Mouse (Mus musculus) intestine, embryonic 16.5 days (tissue): Measurements from ENCODE around the gene Bglap2. TPM values are rescaled to one million over a fixed set of nuclear protein-coding genes. Genes with fewer than 3 reads are reported as not detected.
"Not testable (repeated sequence)": the region's sequence is repeated elsewhere in the genome, so short reads cannot be mapped to it uniquely, and the experiment has no call there.

Experiments
- ATAC-seq: fragments of 200-750 bp; cut with Nextera tagmentation; 2 replicates; pipeline ENCODE4 v1.8.0; 2017; ENCODE audit warnings: moderate TSS enrichment, moderate library complexity
- H3K27ac ChIP-seq: fragments of 300-500 bp; sonication (generic); 2 replicates; pipeline ENCODE4 v1.5.1; 2014; ENCODE audit warnings: mild to moderate bottlenecking, low read length
- H3K27me3 ChIP-seq: fragments of 300-500 bp; sonication (generic); replicated peaks from 2 replicates; pipeline ENCODE4 v1.6.1; 2014; ENCODE audit warnings: low read length, control low read depth, mixed read lengths; ENCODE audit not compliant: control insufficient read depth, insufficient read depth
- H3K36me3 ChIP-seq: fragments of 300-500 bp; sonication (generic); 2 replicates; pipeline ENCODE4 v1.6.1; 2014; ENCODE audit warnings: low read length, control low read depth; ENCODE audit not compliant: control insufficient read depth, insufficient read depth
- H3K4me1 ChIP-seq: fragments of 300-500 bp; sonication (generic); 2 replicates; pipeline ENCODE4 v1.6.1; 2014; ENCODE audit warnings: low read length, control low read depth, mixed read lengths; ENCODE audit not compliant: control insufficient read depth, insufficient read depth
- H3K4me2 ChIP-seq: fragments of 300-500 bp; sonication (generic); 2 replicates; pipeline ENCODE4 v1.6.1; 2014; ENCODE audit warnings: low read depth, low read length, control low read depth
- H3K4me3 ChIP-seq: fragments of 300-500 bp; sonication (generic); 2 replicates; pipeline ENCODE4 v1.5.1; 2014; ENCODE audit warnings: mild to moderate bottlenecking, low read length
- H3K9ac ChIP-seq: fragments of 300-500 bp; sonication (generic); 2 replicates; pipeline ENCODE4 v1.6.1; 2014; ENCODE audit warnings: low read depth, low read length
- H3K9me3 ChIP-seq: fragments of 300-500 bp; sonication (generic); 2 replicates; pipeline ENCODE4 v1.6.1; 2016; ENCODE audit warnings: low read length, control low read depth; ENCODE audit not compliant: control insufficient read depth
- WGBS: fragments of 180-500 bp; shearing (Covaris S2); extraction: QIAGEN DNeasy Blood & Tissue Kit; methylation state at CpG from one replicate; pipeline ENCODE4 v1.1.7; 2014; 5-methylcytosine and 5-hydroxymethylcytosine counted together
- polyA plus RNA-seq: library from polyadenylated mRNA; unstranded; fragments of >200 nt; fragmentation: Nextera tagmentation; extraction: Ambion mirVana; gene quantifications from 2 replicates; pipeline ENCODE4 v1.2.1, GENCODE M21; 2015

Gene Bglap2
- polyA plus RNA-seq, 1 experiment from 2014 or later, result not detected

- not testable (repeated sequence) for H3K27ac ChIP-seq, H3K9me3 ChIP-seq, H3K36me3 ChIP-seq, H3K27me3 ChIP-seq, H3K4me2 ChIP-seq, H3K9ac ChIP-seq, ATAC-seq, H3K4me1 ChIP-seq, H3K4me3 ChIP-seq
- 91% methylated on average over 9 of the region's 9 CpGs for WGBS
Observed at GRCm38 (mm10) chr3:88372643-88373042, 5.9 kb downstream of the Bglap2 start, which contains the start of gene Bglap3. Gene Bglap3, minus strand, starts transcription at chr3:88372743.

DNA sequence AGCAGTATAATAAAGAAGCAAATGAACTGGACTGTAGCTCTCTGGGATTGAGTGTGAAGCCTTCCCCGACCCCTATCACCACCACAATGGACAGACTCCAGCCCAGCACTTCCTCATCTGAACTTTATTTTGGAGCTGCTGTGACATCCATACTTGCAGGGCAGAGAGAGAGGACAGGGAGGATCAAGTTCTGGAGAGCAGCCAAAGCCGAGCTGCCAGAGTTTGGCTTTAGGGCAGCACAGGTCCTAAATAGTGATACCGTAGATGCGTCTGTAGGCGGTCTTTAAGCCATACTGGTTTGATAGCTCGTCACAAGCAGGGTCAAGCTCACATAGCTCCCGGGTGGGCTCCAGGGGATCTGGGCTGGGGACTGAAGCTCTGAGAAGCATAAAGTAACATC is 10.0 kb downstream of the Bglap2 start:
- not testable (repeated sequence) for ATAC-seq, H3K9ac ChIP-seq, H3K4me3 ChIP-seq, H3K36me3 ChIP-seq, H3K9me3 ChIP-seq, H3K27ac ChIP-seq, H3K4me2 ChIP-seq
- Histone ChIP-seq H3K27me3 (peaks cover 10% of the 10 kb centered on the region), H3K4me1 (peaks cover 14% of the 10 kb centered on the region)
- 89% methylated on average over 7 of the region's 7 CpGs for WGBS

DNA sequence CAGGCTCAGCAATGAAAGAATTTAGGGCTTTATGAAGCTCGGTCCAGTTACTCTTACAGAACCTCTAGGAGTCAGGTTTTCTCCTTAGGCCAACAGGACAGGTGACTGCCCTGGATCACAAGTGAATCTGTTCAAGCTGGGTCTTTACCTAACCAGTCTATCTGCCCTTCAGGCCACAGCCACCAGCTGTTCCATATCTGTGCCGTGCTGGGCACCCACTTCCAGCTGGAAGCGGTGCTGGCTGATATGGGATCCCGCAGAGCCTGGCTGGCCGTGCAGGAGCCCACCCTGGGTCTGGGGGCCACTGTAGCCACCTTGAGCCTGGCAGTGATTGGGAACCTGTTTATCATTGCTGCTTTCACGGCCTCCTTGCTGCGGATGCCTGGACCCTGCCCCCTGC is 11.0 kb downstream of the Bglap2 start:
- not testable (repeated sequence) for H3K9me3 ChIP-seq, H3K4me2 ChIP-seq, ATAC-seq, H3K36me3 ChIP-seq, H3K4me3 ChIP-seq, H3K27ac ChIP-seq, H3K9ac ChIP-seq
- H3K27me3 ChIP-seq, result peaks cover 10% of the 10 kb centered on the region
- WGBS, result 52% methylated on average over 3 of the region's 7 CpGs
- peaks cover 14% of the 10 kb centered on the region for H3K4me1 ChIP-seq

DNA sequence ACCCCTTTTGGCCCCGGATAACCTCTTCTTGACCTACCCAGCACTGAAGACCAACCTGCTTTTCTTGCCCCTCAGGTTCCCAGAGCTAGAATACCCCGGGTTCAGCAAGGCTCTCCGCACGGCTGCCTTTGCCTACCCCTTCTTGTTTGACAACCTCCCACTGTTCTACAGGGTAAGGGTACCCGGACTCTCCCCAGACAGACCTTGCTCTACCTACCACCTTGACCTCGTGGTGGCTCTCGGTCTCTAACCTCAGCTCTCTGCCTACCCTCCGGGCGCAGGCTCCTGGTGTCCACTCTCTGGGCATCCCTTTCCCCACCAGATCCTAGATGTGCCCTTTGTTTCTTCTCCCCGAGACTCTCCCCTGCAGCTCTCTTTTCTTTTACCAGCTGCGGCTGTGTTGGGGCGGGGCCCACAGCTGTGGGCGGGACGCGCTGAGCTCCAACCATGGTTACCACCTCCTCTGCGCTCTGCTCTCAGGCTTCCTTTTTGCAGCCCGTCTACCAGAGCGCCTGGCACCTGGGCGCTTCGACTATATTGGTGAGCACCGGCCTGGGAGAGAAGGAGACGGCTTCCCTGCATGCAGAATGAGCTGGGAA is 11.6 kb downstream of the Bglap2 start:
- not testable (repeated sequence) for H3K36me3 ChIP-seq, H3K9me3 ChIP-seq, H3K9ac ChIP-seq, H3K4me3 ChIP-seq, H3K27ac ChIP-seq
- peak; percentile 76 for ATAC-seq
- Histone ChIP-seq H3K4me2 (peak overlapping the region; percentile 30), H3K4me1 (peaks cover 14% of the 10 kb centered on the region), H3K27me3 (peaks cover 10% of the 10 kb centered on the region)
- 4% methylated on average over 19 of the region's 22 CpGs for WGBS

GRCm38 (mm10) chr3:88365705-88366361 is 12.7 kb downstream of the Bglap2 start:
- Histone ChIP-seq H3K27ac (no peak overlapping the region), H3K27me3 (peaks cover 10% of the 10 kb centered on the region), H3K4me1 (peaks cover 14% of the 10 kb centered on the region), H3K4me2 (no peak overlapping the region), H3K4me3 (no peak overlapping the region), H3K36me3 (peaks cover 13% of the 10 kb centered on the region), H3K9me3 (peaks cover 7% of the 10 kb centered on the region; the same call in 1 of the 2 replicates), H3K9ac (no peak overlapping the region)
- ATAC-seq, result no peak
- 42% methylated on average over 34 of the region's 34 CpGs for WGBS

DNA sequence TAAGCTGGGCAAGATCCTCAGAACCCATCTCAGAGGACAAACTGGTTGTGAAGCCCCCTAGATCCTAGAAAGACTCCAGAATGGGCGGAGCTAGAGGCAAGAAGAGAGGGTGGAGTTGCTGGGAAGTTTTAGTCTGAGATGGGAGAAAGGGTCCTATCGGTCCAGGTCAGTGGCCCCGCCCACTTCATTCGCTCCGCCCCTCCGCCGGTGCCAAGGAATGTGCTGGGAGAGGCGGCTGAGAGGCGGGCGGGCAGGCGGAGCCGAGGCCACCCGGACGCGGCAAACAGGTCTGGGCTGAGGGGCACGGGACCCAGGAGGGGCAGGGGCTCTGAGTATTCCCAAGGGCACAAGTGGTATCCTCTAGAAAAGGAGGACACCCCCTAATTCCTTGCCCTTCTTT is 14.2 kb downstream of the Bglap2 start, which contains the start of gene Paqr6:
Gene Paqr6 (plus strand): TSS at position 248 of the 400 bp plus-strand sequence.
- Histone ChIP-seq H3K4me1 (peaks cover 14% of the 10 kb centered on the region), H3K4me2 (peak within 1 kb of the TSS; percentile 47), H3K27ac (no peak within 1 kb of the TSS; the same call in 1 of the 2 replicates), H3K9me3 (no peaks in the 10 kb centered on the region), H3K4me3 (peak within 1 kb of the TSS; percentile 20), H3K9ac (peak within 1 kb of the TSS; percentile 48; the same call in 1 of the 2 replicates), H3K27me3 (peaks cover 10% of the 10 kb centered on the region), H3K36me3 (peaks cover 19% of the 10 kb centered on the region)
- peak; percentile 41 for ATAC-seq
- 6% methylated on average over 16 of the region's 16 CpGs for WGBS

GRCm38 (mm10) chr3:88363700-88364099 is 14.8 kb downstream of the Bglap2 start:
- ATAC-seq, result peak; percentile 71
- H3K36me3 ChIP-seq, result peaks cover 24% of the 10 kb centered on the region
- peaks cover 10% of the 10 kb centered on the region for H3K27me3 ChIP-seq
- H3K4me2 ChIP-seq, result no peak overlapping the region
- WGBS, result 60% methylated on average over 4 of the region's 4 CpGs
- H3K4me3 ChIP-seq, result no peak overlapping the region
- H3K9me3 ChIP-seq, result no peaks in the 10 kb centered on the region
- no peak overlapping the region for H3K9ac ChIP-seq
- H3K4me1 ChIP-seq, result peaks cover 14% of the 10 kb centered on the region
- H3K27ac ChIP-seq, result no peak overlapping the region; the same call in 1 of the 2 replicates

- Histone ChIP-seq H3K4me1 (peaks cover 14% of the 10 kb centered on the region), H3K9ac (no peak overlapping the region), H3K9me3 (no peaks in the 10 kb centered on the region), H3K27me3 (peaks cover 10% of the 10 kb centered on the region), H3K27ac (no peak overlapping the region), H3K36me3 (peaks cover 37% of the 10 kb centered on the region), H3K4me2 (no peak overlapping the region), H3K4me3 (no peak overlapping the region)
- 93% methylated on average over 2 of the region's 2 CpGs for WGBS
- no peak for ATAC-seq
Observed at GRCm38 (mm10) chr3:88361612-88362313, 16.7 kb downstream of the Bglap2 start.

- Histone ChIP-seq H3K27ac (no peak overlapping the region), H3K9me3 (no peaks in the 10 kb centered on the region), H3K4me3 (no peak overlapping the region), H3K36me3 (peaks cover 41% of the 10 kb centered on the region), H3K9ac (no peak overlapping the region), H3K4me1 (peaks cover 14% of the 10 kb centered on the region), H3K27me3 (peaks cover 7% of the 10 kb centered on the region), H3K4me2 (no peak overlapping the region)
- WGBS, result 74% methylated on average over 6 of the region's 6 CpGs
- ATAC-seq, result no peak
Observed at GRCm38 (mm10) chr3:88361096-88361495, 17.4 kb downstream of the Bglap2 start.
